Mouse (Mus musculus): ENCODE results near the gene Csrnp2. TPM values are rescaled to one million over a fixed set of nuclear protein-coding genes. Genes with fewer than 3 reads are reported as not detected.
"Not testable (repeated sequence)": the region's sequence is repeated elsewhere in the genome, so short reads cannot be mapped to it uniquely, and the experiment has no call there.

The Csrnp2 gene
- polyA plus RNA-seq (2014; fragmentation: Nextera tagmentation; extraction: Ambion mirVana): 9.4 and 10.2 TPM in 2 replicates

- no peaks in the 10 kb centered on the region for H3K9me3 ChIP-seq (replicated peaks; ENCODE audit: control insufficient read depth, low read length)
- ATAC-seq (replicated peaks; ENCODE audit: insufficient number of reproducible peaks, low FRiP score, low TSS enrichment): peak; percentile 95
These were observed at the start of gene Csrnp2 for GRCm38 (mm10) chr15:100495102-100495501. Gene Csrnp2, minus strand, starts transcription at chr15:100495488.

GRCm38 (mm10) chr15:100543651-100544030, 48.4 kb upstream of the Csrnp2 start:
- not testable (repeated sequence) for H3K4me1 ChIP-seq (ENCODE audit: control insufficient read depth, insufficient read depth, low read length); H3K4me2 ChIP-seq; ATAC-seq (replicated peaks; ENCODE audit: insufficient number of reproducible peaks, low FRiP score, low TSS enrichment); H3K9ac ChIP-seq (ENCODE audit: low read depth, low read length); H3K36me3 ChIP-seq (ENCODE audit: control insufficient read depth, insufficient read depth, low read length); H3K4me3 ChIP-seq (ENCODE audit: low read depth, low read length); H3K27ac ChIP-seq (ENCODE audit: low read depth, low read length); H3K9me3 ChIP-seq (replicated peaks; ENCODE audit: control insufficient read depth, low read length); H3K27me3 ChIP-seq (ENCODE audit: control insufficient read depth, insufficient read depth, low read length)
- 98% methylated on average over 14 of the region's 14 CpGs for WGBS (ENCODE audit: insufficient replicate concordance)

More at GRCm38 (mm10) chr15:100495102-100495501, at the start of gene Csrnp2:
- H3K4me1 ChIP-seq (ENCODE audit: control insufficient read depth, insufficient read depth, low read length): peaks cover 27% of the 10 kb centered on the region
- H3K27me3 ChIP-seq (ENCODE audit: control insufficient read depth, insufficient read depth, low read length): no peaks in the 10 kb centered on the region
- under 1% methylated on average over 40 of the region's 40 CpGs for WGBS (ENCODE audit: insufficient replicate concordance)
- no peaks in the 10 kb centered on the region for H3K36me3 ChIP-seq (ENCODE audit: control insufficient read depth, insufficient read depth, low read length)
- H3K4me2 ChIP-seq: peak within 1 kb of the TSS; percentile 93
- peak within 1 kb of the TSS; percentile 67 for H3K27ac ChIP-seq (ENCODE audit: low read depth, low read length)
- peak within 1 kb of the TSS; percentile 87 for H3K9ac ChIP-seq (ENCODE audit: low read depth, low read length)
- peak within 1 kb of the TSS; percentile 74 for H3K4me3 ChIP-seq (ENCODE audit: low read depth, low read length)

- H3K4me1 ChIP-seq (ENCODE audit: control insufficient read depth, insufficient read depth, low read length); H3K27ac ChIP-seq (ENCODE audit: low read depth, low read length); H3K4me3 ChIP-seq (ENCODE audit: low read depth, low read length); H3K27me3 ChIP-seq (ENCODE audit: control insufficient read depth, insufficient read depth, low read length); H3K9ac ChIP-seq (ENCODE audit: low read depth, low read length); H3K36me3 ChIP-seq (ENCODE audit: control insufficient read depth, insufficient read depth, low read length); ATAC-seq (replicated peaks; ENCODE audit: insufficient number of reproducible peaks, low FRiP score, low TSS enrichment); H3K4me2 ChIP-seq; H3K9me3 ChIP-seq (replicated peaks; ENCODE audit: control insufficient read depth, low read length): not testable (repeated sequence)
- WGBS (ENCODE audit: insufficient replicate concordance): 94% methylated on average over 24 of the region's 28 CpGs
These were observed 47.8 kb upstream of the Csrnp2 start for GRCm38 (mm10) chr15:100542876-100543650.

- 0 out of 2 replicates have a peak, but pooled peaks cover 2% of the 10 kb centered on the region for H3K9me3 ChIP-seq (replicated peaks; ENCODE audit: control insufficient read depth, low read length)
- no peaks in the 10 kb centered on the region for H3K27me3 ChIP-seq (ENCODE audit: control insufficient read depth, insufficient read depth, low read length)
- 89% methylated on average over 4 of the region's 4 CpGs for WGBS (ENCODE audit: insufficient replicate concordance)
- no peak for ATAC-seq (replicated peaks; ENCODE audit: insufficient number of reproducible peaks, low FRiP score, low TSS enrichment)
- H3K4me2 ChIP-seq: no peak overlapping the region
- no peak overlapping the region for H3K27ac ChIP-seq (ENCODE audit: low read depth, low read length)
- no peaks in the 10 kb centered on the region for H3K36me3 ChIP-seq (ENCODE audit: control insufficient read depth, insufficient read depth, low read length)
- H3K4me1 ChIP-seq (ENCODE audit: control insufficient read depth, insufficient read depth, low read length): no peaks in the 10 kb centered on the region
- no peak overlapping the region for H3K4me3 ChIP-seq (ENCODE audit: low read depth, low read length)
- H3K9ac ChIP-seq (ENCODE audit: low read depth, low read length): no peak overlapping the region
These were observed 46.1 kb upstream of the Csrnp2 start for GRCm38 (mm10) chr15:100541426-100541825.

GRCm38 (mm10) chr15:100541001-100541400, 45.7 kb upstream of the Csrnp2 start:
- not testable (repeated sequence) for H3K4me1 ChIP-seq (ENCODE audit: control insufficient read depth, insufficient read depth, low read length); ATAC-seq (replicated peaks; ENCODE audit: insufficient number of reproducible peaks, low FRiP score, low TSS enrichment); H3K4me2 ChIP-seq; H3K27me3 ChIP-seq (ENCODE audit: control insufficient read depth, insufficient read depth, low read length); H3K27ac ChIP-seq (ENCODE audit: low read depth, low read length); H3K36me3 ChIP-seq (ENCODE audit: control insufficient read depth, insufficient read depth, low read length); H3K4me3 ChIP-seq (ENCODE audit: low read depth, low read length); H3K9ac ChIP-seq (ENCODE audit: low read depth, low read length); H3K9me3 ChIP-seq (replicated peaks; ENCODE audit: control insufficient read depth, low read length)
- WGBS (ENCODE audit: insufficient replicate concordance): 50% methylated on average over 1 of the region's 1 CpGs

- no peak overlapping the region for H3K4me2 ChIP-seq
- no peaks in the 10 kb centered on the region for H3K27me3 ChIP-seq (ENCODE audit: control insufficient read depth, insufficient read depth, low read length)
- 89% methylated on average over 9 of the region's 9 CpGs for WGBS (ENCODE audit: insufficient replicate concordance)
- no peak overlapping the region for H3K9ac ChIP-seq (ENCODE audit: low read depth, low read length)
- no peaks in the 10 kb centered on the region for H3K9me3 ChIP-seq (replicated peaks; ENCODE audit: control insufficient read depth, low read length)
- H3K4me3 ChIP-seq (ENCODE audit: low read depth, low read length): no peak overlapping the region
- H3K36me3 ChIP-seq (ENCODE audit: control insufficient read depth, insufficient read depth, low read length): no peaks in the 10 kb centered on the region
- H3K4me1 ChIP-seq (ENCODE audit: control insufficient read depth, insufficient read depth, low read length): no peaks in the 10 kb centered on the region
- ATAC-seq (replicated peaks; ENCODE audit: insufficient number of reproducible peaks, low FRiP score, low TSS enrichment): no peak
- no peak overlapping the region for H3K27ac ChIP-seq (ENCODE audit: low read depth, low read length)
These were observed 44.1 kb upstream of the Csrnp2 start for GRCm38 (mm10) chr15:100539411-100539810.

GRCm38 (mm10) chr15:100537913-100538312, 42.6 kb upstream of the Csrnp2 start:
- no peak overlapping the region for H3K4me3 ChIP-seq (ENCODE audit: low read depth, low read length)
- WGBS (ENCODE audit: insufficient replicate concordance): 73% methylated on average over 6 of the region's 6 CpGs
- no peak overlapping the region for H3K4me2 ChIP-seq
- no peaks in the 10 kb centered on the region for H3K4me1 ChIP-seq (ENCODE audit: control insufficient read depth, insufficient read depth, low read length)
- no peak overlapping the region for H3K9ac ChIP-seq (ENCODE audit: low read depth, low read length)
- no peaks in the 10 kb centered on the region for H3K27me3 ChIP-seq (ENCODE audit: control insufficient read depth, insufficient read depth, low read length)
- H3K9me3 ChIP-seq (replicated peaks; ENCODE audit: control insufficient read depth, low read length): no peaks in the 10 kb centered on the region
- no peak overlapping the region for H3K27ac ChIP-seq (ENCODE audit: low read depth, low read length)
- H3K36me3 ChIP-seq (ENCODE audit: control insufficient read depth, insufficient read depth, low read length): no peaks in the 10 kb centered on the region
- ATAC-seq (replicated peaks; ENCODE audit: insufficient number of reproducible peaks, low FRiP score, low TSS enrichment): no peak

- WGBS (ENCODE audit: insufficient replicate concordance): 48% methylated on average over 5 of the region's 5 CpGs
- Histone ChIP-seq H3K4me1 (ENCODE audit: control insufficient read depth, insufficient read depth, low read length) (no peaks in the 10 kb centered on the region), H3K9me3 (replicated peaks; ENCODE audit: control insufficient read depth, low read length) (no peaks in the 10 kb centered on the region), H3K4me2 (no peak overlapping the region), H3K9ac (ENCODE audit: low read depth, low read length) (no peak overlapping the region), H3K27ac (ENCODE audit: low read depth, low read length) (no peak overlapping the region), H3K36me3 (ENCODE audit: control insufficient read depth, insufficient read depth, low read length) (no peaks in the 10 kb centered on the region; the same call in 1 of the 2 replicates), H3K4me3 (ENCODE audit: low read depth, low read length) (no peak overlapping the region), H3K27me3 (ENCODE audit: control insufficient read depth, insufficient read depth, low read length) (no peaks in the 10 kb centered on the region)
- no peak for ATAC-seq (replicated peaks; ENCODE audit: insufficient number of reproducible peaks, low FRiP score, low TSS enrichment)
These were observed 32.6 kb upstream of the Csrnp2 start for GRCm38 (mm10) chr15:100527900-100528299.

- Histone ChIP-seq H3K4me1 (ENCODE audit: control insufficient read depth, insufficient read depth, low read length) (no peaks in the 10 kb centered on the region), H3K4me3 (ENCODE audit: low read depth, low read length) (no peak overlapping the region), H3K27me3 (ENCODE audit: control insufficient read depth, insufficient read depth, low read length) (no peaks in the 10 kb centered on the region), H3K9ac (ENCODE audit: low read depth, low read length) (no peak overlapping the region), H3K4me2 (no peak overlapping the region), H3K36me3 (ENCODE audit: control insufficient read depth, insufficient read depth, low read length) (peaks cover under 1% of the 10 kb centered on the region; the same call in 1 of the 2 replicates), H3K27ac (ENCODE audit: low read depth, low read length) (no peak overlapping the region), H3K9me3 (replicated peaks; ENCODE audit: control insufficient read depth, low read length) (no peaks in the 10 kb centered on the region)
- no peak for ATAC-seq (replicated peaks; ENCODE audit: insufficient number of reproducible peaks, low FRiP score, low TSS enrichment)
- WGBS (ENCODE audit: insufficient replicate concordance): 94% methylated on average over 14 of the region's 14 CpGs
These were observed 30.1 kb upstream of the Csrnp2 start for GRCm38 (mm10) chr15:100525405-100525804.
